Mouse (Mus musculus): ENCODE measurements at regions not wholly inside any gene's neighbourhood (a gene's known extent, or its start where the extent isn't known, plus 50 kb on each side); places are given as distances from the start of the nearest gene placed in this dataset.

GRCm38 (mm10) chr1:141609866-141610265 lies 1363.9 kb downstream of the Kcnt2 start:
- TF ChIP-seq POLR2A (IDR thresholded peaks at IDR 0.05; ENCODE audit: borderline replicate concordance, extremely low read depth, insufficient read depth, insufficient read length, poor library complexity, severe bottlenecking) (no peak), CTCF (IDR thresholded peaks at IDR 0.05; ENCODE audit: borderline replicate concordance, extremely low read depth, insufficient read depth, insufficient read length) (no peak)
- peak; percentile 25 for DNase-seq (ENCODE audit: low read depth)

Measured in brain, embryonic 14.5 days (tissue).